Mouse (Mus musculus): Measurements from ENCODE around the gene Senp7.

DNA sequence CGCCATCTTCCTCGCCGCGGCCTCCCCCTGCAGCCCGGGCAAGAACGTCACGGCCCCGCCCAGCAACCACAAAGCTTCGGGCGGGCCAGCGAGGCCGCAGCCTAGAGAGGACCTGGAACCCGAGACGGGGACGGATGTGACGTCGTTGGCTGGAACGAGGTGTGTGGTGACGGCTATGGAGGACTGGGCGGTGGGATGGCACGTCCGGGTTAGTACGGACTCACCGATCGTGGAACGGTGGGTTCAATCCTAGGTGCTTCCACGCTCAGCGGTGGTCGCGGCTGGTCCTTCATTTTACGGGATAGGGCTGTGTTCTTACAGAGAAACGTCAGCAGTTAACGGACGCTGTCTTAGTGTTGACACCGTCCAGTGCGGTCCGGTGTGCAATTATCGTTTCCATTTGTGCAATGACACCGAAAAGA lies 18.5 kb upstream of the Senp7 start, which contains the start of gene Pcnp:
- TF ChIP-seq CTCF (IDR thresholded peaks at IDR 0.05) (no peak), EP300 (IDR thresholded peaks at IDR 0.05; ENCODE audit: insufficient read depth, low read depth, low read length) (peak; percentile 86), POLR2A (IDR thresholded peaks at IDR 0.05; ENCODE audit: insufficient read depth, low read depth, low read length) (peak; percentile 99)
